Mouse (Mus musculus): ENCODE data around the gene Wnt9a. TPM values are rescaled to one million over a fixed set of nuclear protein-coding genes. Genes with fewer than 3 reads are reported as not detected.

The Wnt9a gene
- total RNA-seq, 4 experiments from 2014 or later = 2.9 to 7.3 (median 4.5) TPM

Small RNA genes within 50 kb of the gene (microRNA-seq; reads per million reads assigned to microRNA genes)
- 0 reads per million in 2 experiments for gene Gm24756

Other genes with a start within 250 kb of the Wnt9a start
- 1 to 10 TPM; 1.2 to 1.9 (median 1.5) TPM for gene Obscn, start 170.5 kb upstream of the Wnt9a start, total RNA-seq (2022)
- 10 to 100 TPM in 1 of 4 experiments, 1 to 10 TPM in 3; 5.9 to 10.2 (median 7.3) TPM for gene Iba57, start 143.2 kb upstream of the Wnt9a start, total RNA-seq (2022)
- gene Gjc2, start 123.7 kb upstream of the Wnt9a start, total RNA-seq (2022) = 10 to 100 TPM; 11.8 to 15.9 (median 12.5) TPM
- gene Guk1, start 114.7 kb upstream of the Wnt9a start, total RNA-seq (2022) = 100 to 1,000 TPM; 135 to 149 (median 141) TPM
- 10 to 100 TPM; 31.2 to 40.8 (median 36.1) TPM for gene Mrpl55, start 104.4 kb upstream of the Wnt9a start, total RNA-seq (2022)
- gene 2310033P09Rik, start 98.6 kb upstream of the Wnt9a start, total RNA-seq (2022) = 10 to 100 TPM; 18.9 to 24.8 (median 22.0) TPM
- gene Arf1, start 78.7 kb upstream of the Wnt9a start, total RNA-seq (2022) = 100 to 1,000 TPM; 479 to 502 (median 488) TPM
- under 1 TPM in 3 of 4 experiments, not detected in 1; 0.10 to 0.22 (median 0.16) TPM for gene Wnt3a, start 16.2 kb upstream of the Wnt9a start, total RNA-seq (2022)
- not detected for gene Prss38, start 68.7 kb downstream of the Wnt9a start, total RNA-seq (2022)
- gene Jmjd4, start 143.1 kb downstream of the Wnt9a start, total RNA-seq (2022) = 10 to 100 TPM; 24.0 to 27.8 (median 26.7) TPM
- gene Snap47, start 144.3 kb downstream of the Wnt9a start, total RNA-seq (2022) = 100 to 1,000 TPM; 337 to 371 (median 354) TPM
- 1 to 10 TPM; 3.6 to 4.0 (median 3.7) TPM for gene Zfp867, start 165.5 kb downstream of the Wnt9a start, total RNA-seq (2022)
- gene Zkscan17, start 219.8 kb downstream of the Wnt9a start, total RNA-seq (2022) = 1 to 10 TPM; 6.4 to 10.0 (median 8.3) TPM
- 1 to 10 TPM in 3 of 4 experiments, under 1 TPM in 1; 0.98 to 5.6 (median 2.3) TPM for gene Nlrp3, start 234.6 kb downstream of the Wnt9a start, total RNA-seq (2022)

All from layer of hippocampus, adult 8-10 months (tissue).